Mouse (Mus musculus) adrenal gland, postnatal 10 days (tissue): ENCODE measurements around the gene Myh7. TPM values are rescaled to one million over a fixed set of nuclear protein-coding genes. Genes with fewer than 3 reads are reported as not detected.
A peak's percentile ranks its signal among the peaks of the same experiment; 100 is the strongest.
"Not testable (repeated sequence)": the region's sequence is repeated elsewhere in the genome, so short reads cannot be mapped to it uniquely, and the experiment has no call there.

Experiments used
- DNase-seq: peaks from one replicate; pipeline ENCODE4 v3.0.0; 2021; ENCODE audit warnings: mixed read lengths
- total RNA-seq, 2 experiments: library from RNA; stranded (reverse); gene quantifications; 2 replicates each; pipeline ENCODE4 v1.2.3; 2021

Myh7 gene
- total RNA-seq, 2 experiments from 2014 or later, result 24.9 to 114 TPM

GRCm38 (mm10) chr14:55003878-55004855, 9.7 kb upstream of the Myh7 start:
- DNase-seq, result peak; percentile 34

DNA sequence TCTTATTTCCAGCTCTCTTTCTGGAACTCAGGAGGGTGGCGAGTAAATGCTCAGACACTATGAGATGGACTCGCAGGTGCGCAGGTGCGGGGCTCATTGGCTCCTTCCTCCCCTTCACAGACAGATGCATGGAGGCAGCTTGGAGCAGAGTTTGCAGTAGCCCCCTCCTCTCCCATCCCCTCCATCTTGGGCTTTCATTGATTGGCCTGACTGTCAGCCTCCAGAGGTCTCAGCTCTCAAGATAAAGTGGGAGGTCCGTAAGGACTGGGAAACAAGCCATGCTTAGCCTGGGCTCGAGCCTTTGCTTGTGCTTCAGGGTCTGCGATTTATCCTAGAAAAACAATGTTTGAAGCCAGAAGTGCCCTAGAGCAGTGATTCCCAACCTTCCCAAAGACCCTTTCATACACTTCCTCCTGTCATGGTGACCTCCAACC, 8.3 kb upstream of the Myh7 start:
- DNase-seq, result no peak

DNA sequence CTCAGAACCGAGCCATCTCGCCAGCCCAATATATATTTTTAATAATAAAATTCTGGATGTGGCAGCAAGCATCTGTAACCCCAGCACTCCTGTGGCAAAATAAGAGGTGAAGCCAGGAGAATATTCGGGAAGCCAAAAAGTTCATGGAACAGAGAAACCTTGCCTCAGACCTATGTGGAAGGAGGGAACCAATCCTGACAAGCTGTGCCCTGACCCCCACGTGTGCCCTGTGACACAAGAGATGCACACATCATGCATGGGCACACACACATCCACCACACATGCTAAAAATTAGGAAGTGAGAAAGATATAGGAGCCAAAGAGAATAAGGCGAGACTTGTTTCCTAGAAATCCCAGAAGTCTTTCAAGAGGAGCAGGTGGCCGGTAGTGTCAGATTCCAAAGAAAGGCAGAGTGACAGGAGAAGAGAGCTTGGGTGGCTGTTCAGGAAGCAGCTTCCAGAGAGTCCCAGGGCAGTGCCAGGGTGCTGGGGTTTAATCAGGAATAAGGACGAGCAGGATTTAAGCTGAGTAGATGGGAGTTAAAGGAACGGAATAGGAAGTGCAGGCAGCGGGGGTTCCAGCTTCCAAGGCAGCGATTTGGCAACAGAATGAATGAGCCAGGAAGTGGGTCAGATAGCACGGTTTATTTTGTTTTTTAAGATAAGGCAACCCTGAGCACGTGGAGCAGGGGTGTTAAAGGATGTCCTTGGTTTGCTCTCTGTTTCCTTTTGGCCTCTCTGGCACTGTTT, 7.7 kb upstream of the Myh7 start:
- peak; percentile 31 for DNase-seq

GRCm38 (mm10) chr14:55001446-55001845, 7.0 kb upstream of the Myh7 start:
- no peak for DNase-seq

DNA sequence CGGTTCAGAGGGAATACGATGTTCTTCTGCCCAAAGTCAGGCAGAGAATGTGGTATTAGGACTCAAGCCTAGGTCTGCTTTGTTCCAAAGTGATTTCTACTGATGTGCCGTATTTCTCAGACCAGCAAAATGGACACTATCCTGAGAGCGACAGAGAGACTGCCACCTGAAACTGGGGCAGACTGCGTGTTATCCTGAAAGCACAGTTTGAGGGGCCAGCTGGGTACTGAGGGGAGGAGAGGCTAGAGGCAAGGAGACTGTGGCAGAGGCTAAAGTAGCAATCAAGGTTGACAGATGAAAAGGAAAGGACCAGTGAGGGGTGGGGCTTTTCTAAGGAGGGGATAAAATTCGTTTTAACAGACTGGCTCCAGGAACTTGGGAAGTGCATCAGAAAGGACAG, 6.4 kb upstream of the Myh7 start:
- no peak for DNase-seq

DNA sequence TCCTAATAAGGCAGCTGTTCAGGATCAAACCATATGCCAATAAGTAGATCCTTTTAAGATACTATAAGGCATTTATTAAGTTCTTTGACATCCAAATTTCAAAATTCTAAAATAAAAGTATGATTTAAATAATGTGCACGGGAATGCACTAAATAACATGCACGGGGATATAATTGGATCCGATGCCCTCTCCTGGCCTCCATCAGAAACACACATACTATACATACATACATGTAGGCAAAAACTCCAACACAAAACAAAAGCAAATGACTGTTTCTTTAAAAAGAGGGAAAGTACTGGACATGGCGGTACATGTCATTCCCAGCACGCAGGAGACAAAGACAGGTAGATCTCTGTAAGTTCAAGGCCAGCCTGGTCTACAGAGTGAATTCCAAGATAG, 5.4 kb upstream of the Myh7 start:
- not testable (repeated sequence) for DNase-seq

- no peak for DNase-seq
Measured at GRCm38 (mm10) chr14:54998680-54999079, 4.3 kb upstream of the Myh7 start.

- no peak for DNase-seq
Measured at GRCm38 (mm10) chr14:54997297-54997696, 2.9 kb upstream of the Myh7 start.

GRCm38 (mm10) chr14:54996793-54997192, 2.4 kb upstream of the Myh7 start:
- no peak for DNase-seq

- DNase-seq, result no peak
Measured at GRCm38 (mm10) chr14:54995457-54996138, 1.2 kb upstream of the Myh7 start.

GRCm38 (mm10) chr14:54994869-54995186, 402 bp upstream of the Myh7 start:
- no peak for DNase-seq

DNA sequence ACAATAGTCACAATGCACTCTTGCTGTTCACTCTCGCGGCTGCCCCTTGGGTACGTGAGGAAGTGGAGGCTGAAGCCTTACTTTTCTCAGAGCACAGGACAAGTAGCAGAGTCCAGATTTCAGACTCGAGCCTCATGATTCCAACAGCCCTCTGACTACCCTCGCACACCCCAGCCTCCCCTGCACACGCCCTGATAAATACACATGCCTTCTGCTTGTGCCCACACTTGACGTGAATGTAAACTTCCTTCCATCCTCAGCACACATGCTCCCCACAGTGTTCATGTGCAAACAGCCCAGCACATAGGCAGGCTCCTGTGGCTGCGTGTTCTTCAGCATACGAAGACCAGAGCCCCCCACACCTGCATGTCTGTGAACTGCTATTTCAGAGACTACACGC, 790 bp downstream of the Myh7 start:
- no peak for DNase-seq

DNA sequence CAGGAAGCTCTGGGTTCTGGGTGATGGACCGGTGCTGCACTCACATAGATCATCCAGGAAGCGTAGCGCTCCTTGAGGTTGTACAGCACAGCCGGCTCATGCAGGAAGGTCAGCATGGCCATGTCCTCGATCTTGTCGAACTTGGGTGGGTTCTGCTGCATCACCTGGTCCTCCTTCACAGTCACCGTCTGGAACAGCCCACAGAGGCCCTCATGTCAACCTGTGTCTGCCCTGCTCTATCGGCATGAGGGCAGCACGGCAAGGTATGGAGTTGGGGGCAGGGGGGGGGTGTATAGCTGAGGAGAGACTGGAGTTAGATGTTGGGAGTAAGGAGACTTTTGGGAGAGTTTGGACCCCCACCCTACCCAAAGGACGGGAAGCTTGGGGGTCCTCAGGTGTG, 2.2 kb downstream of the Myh7 start:
- no peak for DNase-seq

- no peak for DNase-seq
Measured at GRCm38 (mm10) chr14:54989886-54990441, 4.5 kb downstream of the Myh7 start.

- DNase-seq, result no peak
Measured at GRCm38 (mm10) chr14:54988882-54989281, 5.5 kb downstream of the Myh7 start.

- DNase-seq, result not testable (repeated sequence)
Measured at GRCm38 (mm10) chr14:54988350-54988874, 6.0 kb downstream of the Myh7 start.

DNA sequence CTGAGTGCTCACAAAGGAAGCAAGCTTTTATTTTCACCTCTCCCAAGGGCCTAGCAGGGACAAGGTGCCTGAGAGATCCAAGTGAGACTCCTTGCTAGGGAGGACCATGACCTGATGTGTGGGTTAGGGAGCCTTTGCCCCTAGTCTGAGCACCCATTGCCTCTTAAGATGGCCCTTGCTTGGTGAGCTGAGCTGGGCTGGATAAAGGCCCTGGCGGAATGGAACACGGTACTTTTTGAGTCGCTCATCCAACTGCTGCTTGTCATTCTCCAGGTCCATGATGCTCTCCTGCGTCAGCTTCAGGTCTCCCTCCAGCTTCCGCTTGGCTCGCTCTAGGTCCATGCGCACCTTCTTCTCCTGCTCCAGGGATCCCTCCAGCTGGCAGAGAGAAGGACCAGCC, 12.5 kb downstream of the Myh7 start:
- no peak for DNase-seq

DNA sequence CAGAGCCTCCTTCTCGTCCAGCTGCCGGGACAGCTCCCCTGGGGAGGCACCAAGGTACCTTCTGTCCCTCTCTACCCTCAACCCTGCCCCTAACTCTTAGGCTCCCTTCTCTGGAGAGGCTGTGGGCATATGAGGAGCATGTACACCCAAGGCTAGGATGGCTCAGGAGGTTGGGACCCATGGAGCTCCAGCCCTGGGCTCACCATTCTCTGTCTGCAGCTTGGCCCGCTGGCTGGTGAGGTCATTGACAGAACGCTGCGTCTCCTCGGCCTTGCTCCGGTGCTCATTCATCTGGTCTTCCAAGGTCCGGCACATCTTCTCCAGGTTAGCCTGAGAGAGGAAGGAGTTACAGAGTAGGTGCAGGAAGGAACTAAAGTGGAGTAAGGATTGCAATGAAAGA, 15.8 kb downstream of the Myh7 start:
- DNase-seq, result no peak

DNA sequence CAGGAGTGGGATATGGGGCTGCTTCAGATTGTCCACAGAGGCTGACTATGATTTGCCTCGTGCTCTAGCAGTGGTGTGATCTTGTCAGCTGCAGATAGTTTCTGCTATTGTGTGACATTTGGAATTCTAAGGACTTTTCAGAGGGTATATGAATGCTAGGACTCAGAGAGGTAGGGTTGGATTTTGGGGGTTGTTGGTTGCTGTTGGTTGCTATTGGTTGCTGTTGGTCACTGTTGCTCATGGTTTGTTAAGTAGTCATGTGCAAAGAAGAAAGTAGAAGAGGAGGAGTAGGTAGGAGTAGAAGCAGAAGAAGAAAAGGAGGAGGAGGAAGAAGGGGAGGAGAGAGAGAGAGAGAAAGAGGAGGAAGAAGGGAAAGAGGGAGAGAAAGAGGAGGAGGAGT, 17.8 kb downstream of the Myh7 start, which contains the start of gene Gm17428:
Gene Gm17428, plus strand, starts transcription at position 301 of the 400 bp plus-strand sequence.
- no peak for DNase-seq

- no peak for DNase-seq
Measured at GRCm38 (mm10) chr14:54974068-54974791, 20.2 kb downstream of the Myh7 start.

DNA sequence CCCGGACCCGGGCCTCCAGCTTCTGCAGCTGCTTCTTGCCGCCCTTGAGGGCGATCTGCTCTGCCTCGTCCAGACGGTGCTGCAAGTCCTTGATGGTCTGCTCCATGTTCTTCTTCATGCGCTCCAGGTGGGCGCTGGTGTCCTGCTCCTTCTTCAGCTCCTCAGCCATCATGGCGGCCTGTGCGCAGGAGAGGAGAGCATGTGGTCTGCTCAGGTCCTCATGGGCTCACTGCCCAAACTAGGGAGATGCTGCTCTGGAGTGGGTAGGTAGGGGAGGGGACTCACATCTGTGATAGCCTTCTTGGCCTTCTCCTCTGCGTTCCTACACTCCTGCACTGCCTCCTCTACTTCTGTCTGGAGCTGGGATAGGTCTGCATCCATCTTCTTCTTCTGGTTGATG, 21.6 kb downstream of the Myh7 start:
- DNase-seq, result not testable (repeated sequence)
